Mouse (Mus musculus): ENCODE data around the gene Rbm6.

GRCm38 (mm10) chr9:107810985-107811384, 62.1 kb downstream of the Rbm6 start:
- TF ChIP-seq POLR2A (IDR thresholded peaks at IDR 0.05; ENCODE audit: extremely low read depth, insufficient read depth, low read length) (no peak), CTCF (IDR thresholded peaks at IDR 0.05; ENCODE audit: low read depth, low read length) (no peak)
